Mouse (Mus musculus): Measurements from ENCODE around the gene Trappc12.

- TF ChIP-seq POLR2A (IDR thresholded peaks at IDR 0.05; ENCODE audit: low read depth, low read length) (no peak), CTCF (conservative IDR thresholded peaks at IDR 0.05; ENCODE audit: insufficient read depth, insufficient read length, low read depth, low read length) (no peak)
Observed at GRCm38 (mm10) chr12:28666734-28667133, 83.5 kb downstream of the Trappc12 start.
